Mouse (Mus musculus) gastrocnemius, postnatal 14 days (tissue): ENCODE data around the gene Tppp3. TPM values are rescaled to one million over a fixed set of nuclear protein-coding genes. Genes with fewer than 3 reads are reported as not detected.
A peak's percentile ranks its signal among the peaks of the same experiment; 100 is the strongest.

ENCODE experiments used
- DNase-seq: peaks from one replicate; pipeline ENCODE4 v3.0.0; 2021; ENCODE audit warnings: mixed read lengths
- intact Hi-C: fragments of 180-260 bp; cut with DNase I; formaldehyde crosslinking; loops from one replicate; pipeline ENCODE4 v1.15.1; 2025; ENCODE audit warnings: low total_unique reads
- total RNA-seq, 2 experiments: library from RNA; stranded (reverse); gene quantifications; 2 replicates each; pipeline ENCODE4 v1.2.3; 2021

The Tppp3 gene
- total RNA-seq, 2 experiments from 2014 or later: 191 to 254 TPM

DNA sequence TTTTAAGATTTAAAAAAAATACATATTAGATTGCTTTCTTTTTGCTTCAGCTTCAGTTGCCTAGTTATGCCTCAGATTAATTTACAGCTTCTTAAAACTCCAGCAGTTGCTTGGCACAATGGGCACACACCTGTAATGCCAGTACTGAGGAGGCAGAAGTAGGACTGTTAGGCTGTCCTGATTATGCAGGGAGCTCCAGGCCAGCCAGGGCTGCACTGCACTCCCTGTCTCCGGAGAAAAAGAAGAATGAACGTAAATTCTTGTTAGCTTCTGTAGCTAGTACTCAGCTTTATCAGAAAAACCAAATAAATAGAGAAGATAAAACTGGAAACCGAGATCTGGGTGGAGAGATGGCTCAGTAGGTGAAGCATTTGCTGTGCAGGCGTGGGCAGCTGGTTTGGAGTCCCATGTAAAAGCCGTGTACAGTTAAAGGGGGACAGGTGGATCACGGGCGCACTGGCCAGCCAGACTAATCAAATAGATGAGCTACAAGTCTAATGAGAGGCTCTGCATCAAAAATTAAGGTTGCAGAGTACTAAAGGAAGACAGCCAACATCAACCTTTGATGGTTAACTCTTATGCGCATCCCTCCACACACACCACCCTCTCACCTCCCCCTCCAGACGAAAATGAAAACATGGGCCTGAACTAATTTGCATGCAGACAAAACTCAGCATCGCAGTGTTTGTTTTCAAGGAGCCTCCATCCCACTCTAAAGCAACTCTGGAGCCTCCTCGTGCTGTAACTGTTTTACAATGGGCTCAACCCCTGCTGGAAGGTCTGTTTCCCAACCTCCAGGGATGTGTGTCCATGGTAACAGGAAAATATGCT is 25.8 kb downstream of the Tppp3 start:
- intact Hi-C loops: no loop called here
- no peak for DNase-seq

DNA sequence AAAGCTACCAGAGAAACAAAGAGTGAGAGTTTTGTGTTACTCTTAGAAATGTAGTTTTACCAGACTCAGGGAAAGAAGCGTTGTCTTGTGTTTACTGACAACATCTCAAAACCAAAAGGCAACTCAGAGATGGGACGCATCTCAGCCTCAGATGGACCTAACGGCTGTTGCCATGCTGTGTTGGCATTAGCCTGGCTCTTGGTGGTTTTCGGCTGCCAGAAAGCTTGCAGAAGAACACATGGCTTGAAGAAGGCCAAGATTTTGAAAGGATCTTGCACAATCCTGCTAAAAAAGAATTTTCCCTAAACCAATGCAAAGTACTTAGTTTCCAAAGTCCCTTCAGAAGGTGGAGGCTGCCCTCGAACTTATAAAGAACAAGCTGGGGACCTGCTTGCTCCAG is 28.7 kb downstream of the Tppp3 start:
- intact Hi-C loops: no loop called here
- no peak for DNase-seq

DNA sequence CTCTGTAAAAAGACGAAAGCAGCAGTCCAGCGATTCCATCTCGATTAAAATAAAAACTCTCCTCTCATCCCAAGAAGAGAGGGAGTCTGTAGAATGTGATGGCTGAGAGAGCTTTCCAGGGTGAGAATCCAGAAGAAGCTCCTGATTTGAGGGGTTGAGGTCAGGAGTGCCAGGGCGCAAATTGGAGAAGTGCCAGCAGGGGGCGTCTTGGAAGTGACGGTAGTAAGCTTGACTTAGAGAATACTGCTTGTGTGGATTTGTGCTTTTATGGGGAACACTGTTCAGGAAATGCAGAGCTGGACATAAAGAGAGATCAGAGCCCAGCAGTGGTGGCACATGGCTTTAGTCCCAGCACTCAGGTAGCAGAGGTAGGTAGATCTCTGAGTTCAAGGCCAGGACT is 29.9 kb downstream of the Tppp3 start:
- DNase-seq: peak; percentile 45
- intact Hi-C loops: no loop called here

DNA sequence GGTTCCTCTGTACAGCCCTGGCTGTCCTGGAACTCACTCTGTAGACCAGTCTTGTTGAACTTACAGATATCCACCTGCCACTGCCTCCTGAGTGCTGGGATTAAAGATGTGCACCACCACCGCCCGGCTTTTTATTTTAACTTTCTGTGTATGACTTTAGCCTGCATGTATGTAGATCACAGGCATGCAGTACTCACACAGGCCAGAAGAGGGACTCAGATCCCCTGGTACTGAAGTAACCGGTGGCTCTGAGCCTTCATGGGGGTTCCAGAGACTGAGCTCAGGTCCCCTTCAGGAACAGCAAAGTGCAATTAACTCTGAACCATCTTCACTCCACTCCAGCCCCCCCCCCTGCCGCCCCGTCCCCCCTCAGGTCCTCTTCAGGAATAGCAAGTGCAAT is 32.5 kb downstream of the Tppp3 start:
- intact Hi-C loops: loop anchor here (5.0 kb wide), 1 partner anchor 38 kb away; no protein-coding TSS in a partner anchor
- DNase-seq: peak; percentile 32

DNA sequence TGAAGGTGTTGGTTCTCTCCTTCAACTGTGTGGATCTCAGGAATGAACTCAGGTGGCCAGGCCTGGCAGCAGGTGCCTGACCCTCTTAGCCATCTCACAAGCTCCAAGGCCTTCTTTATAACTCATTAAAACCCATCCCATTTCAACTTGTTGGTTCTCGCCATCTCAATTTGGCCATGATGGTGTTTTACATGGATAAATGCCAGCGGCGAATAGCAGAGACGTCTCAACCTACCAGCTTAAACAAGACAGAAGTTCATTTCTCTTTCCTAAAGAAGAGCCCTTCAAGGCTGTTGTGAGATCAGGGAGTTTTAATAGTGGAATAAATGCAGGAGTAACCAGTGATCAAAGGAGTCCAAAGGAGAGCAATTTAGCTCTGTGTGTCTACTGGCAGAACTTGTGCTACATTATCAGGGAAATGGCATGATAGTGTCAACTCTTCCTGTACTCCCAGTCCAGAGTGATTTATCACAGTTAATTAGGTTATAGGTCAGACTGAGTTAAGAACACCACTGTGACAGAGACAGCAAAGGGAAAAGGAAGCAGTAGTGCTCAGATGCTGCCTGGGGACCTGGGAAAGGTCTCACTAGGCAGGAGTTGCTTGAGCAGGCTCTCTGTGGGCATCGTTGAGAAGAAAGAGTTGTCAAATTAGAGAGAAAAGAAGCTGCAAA is 34.1 kb downstream of the Tppp3 start:
- DNase-seq: no peak
- intact Hi-C loops: loop anchor here (5.0 kb wide), 1 partner anchor 40 kb away; no protein-coding TSS in a partner anchor

DNA sequence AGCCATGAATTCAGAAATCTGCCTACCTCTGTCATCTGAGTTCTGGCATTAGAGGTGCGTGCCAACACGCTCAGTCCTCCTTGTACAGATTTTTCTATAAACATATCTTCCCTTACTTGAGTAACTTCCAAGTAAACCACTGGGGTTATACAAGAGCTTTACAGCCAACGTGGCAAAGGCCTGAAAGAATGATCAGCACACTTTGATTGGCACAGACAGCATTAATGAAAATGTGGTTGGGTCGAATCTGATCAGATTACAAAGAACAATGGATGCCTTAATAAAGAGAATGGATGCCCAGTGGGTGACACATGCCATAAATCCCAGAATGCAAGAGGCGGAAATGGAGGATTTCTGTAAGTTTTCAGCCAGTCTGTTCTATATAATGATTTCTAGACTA is 35.1 kb downstream of the Tppp3 start:
- DNase-seq: no peak
- intact Hi-C loops: loop anchor here (5.0 kb wide), 1 partner anchor 41 kb away; no protein-coding TSS in a partner anchor

DNA sequence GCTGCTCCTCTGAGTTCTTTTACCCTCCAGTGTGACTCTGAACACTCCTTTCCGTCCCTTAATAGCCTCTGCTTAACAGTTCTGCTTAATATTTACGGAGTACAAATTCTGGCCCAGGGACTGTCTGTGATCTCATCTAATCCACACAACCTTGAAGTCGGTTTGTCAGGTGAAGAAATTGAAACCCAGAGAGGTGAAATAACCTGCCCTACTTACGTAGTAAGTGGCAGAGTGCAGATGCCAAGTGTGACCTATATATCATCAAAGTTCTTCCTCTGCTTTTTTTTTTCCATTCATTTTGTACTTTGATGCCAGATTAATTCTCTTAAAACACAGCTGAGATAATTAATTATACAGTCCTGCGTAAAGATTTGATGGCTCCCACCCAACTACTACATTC is 37.2 kb downstream of the Tppp3 start:
- no peak for DNase-seq
- intact Hi-C loops: no loop called here

DNA sequence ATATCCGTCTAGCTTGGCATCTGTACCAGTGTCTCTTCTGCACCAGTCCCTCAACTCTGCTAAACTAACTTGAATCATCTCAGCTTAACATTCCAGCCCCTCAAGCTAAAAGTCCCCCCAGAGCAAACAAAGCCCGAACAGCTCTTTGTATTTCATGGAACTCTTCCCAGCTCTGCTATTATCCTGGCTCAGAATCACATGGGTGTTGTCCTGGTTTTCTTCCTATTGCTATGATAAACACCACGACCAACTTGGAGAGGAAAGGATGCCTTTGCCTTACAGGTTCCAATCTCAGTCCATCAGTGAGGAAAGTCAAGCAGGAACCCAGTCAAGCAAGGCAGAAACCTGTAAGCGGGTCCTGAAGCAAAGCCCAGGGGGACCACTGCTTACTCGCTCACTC is 37.8 kb downstream of the Tppp3 start:
- no peak for DNase-seq
- intact Hi-C loops: no loop called here

DNA sequence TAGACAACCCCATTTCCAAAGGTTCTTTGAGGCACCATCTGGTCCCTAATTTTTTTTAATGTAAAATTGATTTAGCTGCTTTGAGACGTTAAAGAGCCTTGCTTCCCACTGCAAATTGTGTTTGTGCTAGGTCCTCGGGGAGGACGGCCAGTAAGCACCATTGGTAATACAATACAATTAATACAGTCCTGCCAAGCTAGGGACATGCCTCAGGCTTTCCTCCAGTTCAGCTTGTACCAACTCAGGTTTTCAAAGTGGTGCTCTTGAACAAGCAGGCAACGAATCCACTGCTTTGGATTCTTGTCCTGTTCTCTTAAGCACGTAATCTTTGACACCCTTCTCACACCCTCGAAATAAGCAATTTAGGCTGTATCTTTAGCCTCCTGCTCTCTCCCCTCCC is 38.3 kb downstream of the Tppp3 start:
- no peak for DNase-seq
- intact Hi-C loops: no loop called here

DNA sequence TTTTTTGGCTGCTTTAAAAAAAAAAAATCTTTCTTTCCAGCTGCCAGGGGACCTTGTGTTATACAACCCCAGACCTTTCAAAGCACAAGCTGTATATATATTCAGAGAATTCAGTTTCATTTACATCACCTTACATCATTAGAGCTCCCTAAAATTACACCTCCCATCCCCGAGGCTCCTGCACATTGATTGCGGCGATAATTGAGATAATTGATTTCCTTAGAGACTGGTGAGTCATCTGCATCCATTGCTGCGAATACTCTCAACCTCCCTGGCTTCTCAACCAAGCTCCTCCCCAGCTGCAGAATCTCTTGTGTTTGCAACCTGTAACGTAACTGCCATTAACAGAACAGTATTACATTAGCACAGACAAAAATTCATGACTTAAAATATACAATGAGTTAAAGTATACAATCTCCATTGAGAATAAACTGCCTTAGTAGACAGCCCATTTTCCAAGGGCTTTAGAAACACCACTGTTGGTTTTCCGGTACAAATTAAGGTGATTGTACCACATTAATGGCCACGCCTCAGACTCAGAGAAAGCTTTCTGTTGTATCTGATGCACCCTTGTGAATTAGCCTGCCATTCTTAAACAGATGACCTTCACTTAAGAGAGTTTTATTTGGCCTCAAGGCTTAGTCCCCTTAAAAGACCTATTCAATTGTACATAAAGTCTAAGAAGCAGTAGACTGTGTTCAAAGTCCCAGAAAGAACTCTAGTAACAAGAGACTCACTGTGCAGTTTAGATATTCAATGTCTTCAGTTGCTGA is 39.4 kb downstream of the Tppp3 start:
- DNase-seq: no peak
- intact Hi-C loops: no loop called here

DNA sequence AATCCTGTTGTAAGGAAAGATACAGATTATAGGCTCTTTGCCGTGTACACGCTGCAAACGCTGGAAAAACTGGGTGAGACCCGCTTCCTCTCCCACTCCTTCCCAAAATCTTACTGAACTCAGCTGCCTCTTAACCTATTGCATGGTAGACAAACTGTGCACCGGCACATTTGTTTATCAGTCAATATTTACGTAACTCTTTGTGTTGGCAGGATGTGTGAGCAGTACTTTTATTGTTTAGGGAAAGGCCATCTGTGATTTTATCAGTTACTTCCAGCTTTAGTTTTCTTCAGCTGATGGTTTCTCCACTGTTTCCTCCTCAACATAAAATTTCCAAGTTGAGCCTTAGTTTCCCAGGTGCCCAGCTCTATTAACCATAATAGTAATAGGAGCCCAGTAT is 44.4 kb downstream of the Tppp3 start:
- intact Hi-C loops: no loop called here
- no peak for DNase-seq

DNA sequence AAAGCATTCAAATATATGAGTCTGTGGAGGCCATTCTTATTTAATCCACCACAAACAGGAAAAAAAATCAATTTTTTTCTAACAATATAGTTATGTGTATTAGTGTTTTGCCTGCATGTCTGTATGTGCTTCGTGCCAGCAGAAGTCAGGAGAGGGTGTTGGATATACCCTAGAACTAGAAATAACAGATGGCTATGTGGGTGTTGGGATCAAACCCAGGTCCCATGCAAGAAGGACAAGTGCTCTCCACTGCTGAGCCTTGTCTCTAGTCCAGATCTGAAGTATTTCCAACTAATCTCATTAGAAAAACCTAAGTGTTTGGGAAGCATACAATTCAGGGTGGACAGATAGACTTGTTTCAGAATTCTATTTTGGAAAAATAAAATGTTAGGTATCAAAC is 49.3 kb downstream of the Tppp3 start:
- no peak for DNase-seq
- intact Hi-C loops: no loop called here

DNA sequence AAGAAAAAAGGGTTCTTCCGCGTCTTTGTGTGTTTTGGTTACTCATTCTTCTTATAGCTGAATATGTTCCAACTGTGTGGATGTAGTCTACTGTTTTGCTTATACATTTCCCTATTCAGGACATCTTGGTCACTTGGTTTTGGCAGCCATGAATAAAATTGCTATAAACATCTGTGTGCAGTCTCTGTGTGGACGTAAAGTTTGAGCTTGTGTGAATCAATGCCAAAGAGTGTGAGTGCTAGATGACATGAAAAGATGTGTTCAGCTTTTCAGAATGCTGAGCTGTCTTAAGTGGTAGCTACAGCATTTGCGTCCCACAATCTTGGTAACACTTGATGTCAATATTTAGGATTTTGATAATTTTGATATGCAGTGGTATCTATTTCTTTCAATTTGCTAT is 51.5 kb downstream of the Tppp3 start:
- intact Hi-C loops: no loop called here
- no peak for DNase-seq

DNA sequence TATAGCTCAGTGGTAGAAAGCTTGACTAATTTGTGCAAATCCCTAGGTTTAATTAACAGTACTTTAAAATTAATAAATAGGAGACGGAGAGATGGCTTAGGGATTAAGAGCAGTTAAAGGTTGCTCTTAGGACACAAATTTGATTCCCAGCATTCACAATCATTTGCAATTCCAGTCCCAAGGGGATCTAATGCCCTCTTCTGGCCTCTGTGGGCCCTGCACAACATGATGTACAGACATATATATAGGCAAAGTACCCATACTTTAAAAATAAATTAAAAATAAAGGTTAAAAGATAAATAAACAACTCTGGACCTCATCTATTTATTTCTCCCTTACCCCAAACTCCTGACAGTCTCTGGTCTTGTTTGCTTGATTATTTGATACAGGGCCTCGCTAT is 52.3 kb downstream of the Tppp3 start:
- no peak for DNase-seq
- intact Hi-C loops: no loop called here

Other genes with a start within 250 kb of the Tppp3 start
- gene D230025D16Rik, start 246.4 kb downstream of the Tppp3 start, total RNA-seq: 10 to 100 TPM; 14.6 to 18.7 TPM
- gene B3gnt9, start 216.4 kb downstream of the Tppp3 start, total RNA-seq: 1 to 10 TPM; 5.1 to 6.1 TPM
- 1 to 10 TPM; 2.8 to 3.9 TPM for gene Tradd, start 206.9 kb downstream of the Tppp3 start, total RNA-seq
- gene Fbxl8, start 206.9 kb downstream of the Tppp3 start, total RNA-seq: 1 to 10 TPM; 1.3 TPM
- gene Hsf4, start 201.7 kb downstream of the Tppp3 start, total RNA-seq: 1 to 10 TPM in 1 of 2 experiments, under 1 TPM in 1; 0.95 to 1.4 TPM
- 10 to 100 TPM; 24.1 to 27.3 TPM for gene Nol3, start 195.4 kb downstream of the Tppp3 start, total RNA-seq
- 1 to 10 TPM in 1 of 2 experiments, under 1 TPM in 1; 0.84 to 1.3 TPM for gene 4931428F04Rik, start 181.7 kb downstream of the Tppp3 start, total RNA-seq
- 1 to 10 TPM; 3.4 to 3.7 TPM for gene Exoc3l, start 175.4 kb downstream of the Tppp3 start, total RNA-seq
- 10 to 100 TPM; 15.4 to 17.2 TPM for gene E2f4, start 173.9 kb downstream of the Tppp3 start, total RNA-seq
- under 1 TPM; 0.40 to 0.45 TPM for gene Elmo3, start 165.9 kb downstream of the Tppp3 start, total RNA-seq
- gene Lrrc29, start 145.2 kb downstream of the Tppp3 start, total RNA-seq: 1 to 10 TPM in 1 of 2 experiments, under 1 TPM in 1; 0.76 to 1.6 TPM
- gene Tmem208, start 145.2 kb downstream of the Tppp3 start, total RNA-seq: 10 to 100 TPM; 20.6 to 21.5 TPM
- 10 to 100 TPM; 12.1 to 15.6 TPM for gene Fhod1, start 123.6 kb downstream of the Tppp3 start, total RNA-seq
- 1 to 10 TPM in 1 of 2 experiments, under 1 TPM in 1; 0.84 to 1.0 TPM for gene Slc9a5, start 122.7 kb downstream of the Tppp3 start, total RNA-seq
- gene Plekhg4, start 98.3 kb downstream of the Tppp3 start, total RNA-seq: under 1 TPM; 0.07 to 0.08 TPM
- gene Kctd19, start 58.0 kb downstream of the Tppp3 start, total RNA-seq: under 1 TPM in 1 of 2 experiments, not detected in 1; 0.21 TPM
- gene Lrrc36, start 58.0 kb downstream of the Tppp3 start, total RNA-seq: under 1 TPM; 0.53 to 0.97 TPM
- gene Zdhhc1, start 25.4 kb upstream of the Tppp3 start, total RNA-seq: 10 to 100 TPM; 10.1 to 11.2 TPM
- gene Hsd11b2, start 47.2 kb upstream of the Tppp3 start, total RNA-seq: 1 to 10 TPM; 1.9 to 2.1 TPM
- 10 to 100 TPM; 43.2 to 44.7 TPM for gene Atp6v0d1, start 94.5 kb upstream of the Tppp3 start, total RNA-seq
- gene Ripor1, start 133.7 kb upstream of the Tppp3 start, total RNA-seq: 10 to 100 TPM; 18.9 to 20.6 TPM
- gene Ctcf, start 165.0 kb upstream of the Tppp3 start, total RNA-seq: 10 to 100 TPM; 34.5 TPM
- gene Agrp, start 165.9 kb upstream of the Tppp3 start, total RNA-seq: 1 to 10 TPM in 1 of 2 experiments, under 1 TPM in 1; 0.73 to 1.7 TPM
- gene Carmil2, start 214.7 kb upstream of the Tppp3 start, total RNA-seq: under 1 TPM; 0.18 to 0.35 TPM
- 10 to 100 TPM in 1 of 2 experiments, 1 to 10 TPM in 1; 9.2 to 10.3 TPM for gene Acd, start 229.6 kb upstream of the Tppp3 start, total RNA-seq
- gene Pard6a, start 229.6 kb upstream of the Tppp3 start, total RNA-seq: 1 to 10 TPM; 5.2 to 7.0 TPM
- not detected for gene 4933405L10Rik, start 236.1 kb upstream of the Tppp3 start, total RNA-seq
- 1 to 10 TPM; 1.6 to 1.7 TPM for gene Enkd1, start 236.7 kb upstream of the Tppp3 start, total RNA-seq